7 mouse cellular contexts compared by ENCODE assay signal in genomic region chr11:77981609-77982440, GRCm38 (mm10). TPM values are rescaled to one million over a fixed set of nuclear protein-coding genes. Genes with fewer than 3 reads are reported as not detected.
DNase-seq lines count a peak whose midpoint lies in the region; ATAC-seq and TF ChIP-seq lines count a peak whose summit lies in the region.

No protein-coding gene starts in this region.

- ATAC-seq in intestine, postnatal 0 days, result peak; percentile 75
- ATAC-seq in midbrain, embryonic 12.5 days (ENCODE audit: low FRiP score, low read depth), result peak; percentile 87

- peak overlapping the region; percentile 92 for H3K4me2 ChIP-seq in intestine, postnatal 0 days (replicated peaks; ENCODE audit: low read depth)
- peak overlapping the region; percentile 91 for H3K4me2 ChIP-seq in midbrain, embryonic 12.5 days (replicated peaks)

- peak; percentile 94 for DNase-seq in adrenal gland, postnatal 14 days
- DNase-seq in embryonic facial prominence, embryonic 10.5 days (ENCODE audit: low spot score), result peak; percentile 94
- peak; percentile 100 for DNase-seq in gonadal fat pad, adult 2 months (ENCODE audit: low read depth)
- peak; percentile 92 for DNase-seq in left cerebral cortex, postnatal 4 days

- H3K27me3 ChIP-seq in embryonic facial prominence, embryonic 10.5 days (replicated peaks; ENCODE audit: low read depth, poor library complexity, severe bottlenecking), result peaks cover 18% of the 10 kb centered on the region
- no peaks in the 10 kb centered on the region; the same call in 1 of the 2 replicates for H3K27me3 ChIP-seq in intestine, postnatal 0 days (replicated peaks; ENCODE audit: control insufficient read depth, insufficient read depth, low read length)
- peaks cover 13% of the 10 kb centered on the region for H3K27me3 ChIP-seq in midbrain, embryonic 12.5 days
- H3K27me3 ChIP-seq in small intestine, adult 2 months (ENCODE audit: control insufficient read depth, insufficient read depth, low read length), result no peaks in the 10 kb centered on the region

- H3K4me1 ChIP-seq in embryonic facial prominence, embryonic 10.5 days, result peaks cover 25% of the 10 kb centered on the region
- H3K4me1 ChIP-seq in intestine, postnatal 0 days (replicated peaks; ENCODE audit: control insufficient read depth, insufficient read depth, low read length), result peaks cover 5% of the 10 kb centered on the region
- H3K4me1 ChIP-seq in midbrain, embryonic 12.5 days, result peaks cover 19% of the 10 kb centered on the region
- H3K4me1 ChIP-seq in small intestine, adult 2 months (ENCODE audit: control insufficient read depth, insufficient read depth, insufficient read length, low read length), result no peaks in the 10 kb centered on the region

- TF ChIP-seq CTCF in intestine, postnatal 0 days (IDR thresholded peaks at IDR 0.05; ENCODE audit: low read depth), result no peak
- TF ChIP-seq CTCF in small intestine, adult 2 months (IDR thresholded peaks at IDR 0.05; ENCODE audit: extremely low read depth, insufficient read length, insufficient replicate concordance, low read depth, low read length), result no peak

- H3K9me3 ChIP-seq in embryonic facial prominence, embryonic 10.5 days, result no peaks in the 10 kb centered on the region
- no peaks in the 10 kb centered on the region for H3K9me3 ChIP-seq in intestine, postnatal 0 days (ENCODE audit: control insufficient read depth)
- no peaks in the 10 kb centered on the region for H3K9me3 ChIP-seq in midbrain, embryonic 12.5 days

- no peak for TF ChIP-seq POLR2A in small intestine, adult 2 months (IDR thresholded peaks at IDR 0.05; ENCODE audit: low read depth, low read length)

- intact Hi-C loops in left cerebral cortex, postnatal 4 days (cut with DNase I), result no loop called here

- peak overlapping the region; percentile 95 for H3K27ac ChIP-seq in embryonic facial prominence, embryonic 10.5 days (replicated peaks)
- peak overlapping the region; percentile 93 for H3K27ac ChIP-seq in intestine, postnatal 0 days (ENCODE audit: low read depth, low read length)
- peak overlapping the region; percentile 91 for H3K27ac ChIP-seq in midbrain, embryonic 12.5 days (replicated peaks)
- peak overlapping the region; percentile 96 for H3K27ac ChIP-seq in small intestine, adult 2 months (ENCODE audit: insufficient read depth, low read depth, low read length)

- peaks cover 28% of the 10 kb centered on the region for H3K36me3 ChIP-seq in embryonic facial prominence, embryonic 10.5 days (replicated peaks)
- no peaks in the 10 kb centered on the region for H3K36me3 ChIP-seq in intestine, postnatal 0 days (ENCODE audit: control insufficient read depth, insufficient read depth)
- peaks cover 6% of the 10 kb centered on the region for H3K36me3 ChIP-seq in midbrain, embryonic 12.5 days
- 0 out of 2 replicates have a peak, but pooled peaks cover 2% of the 10 kb centered on the region for H3K36me3 ChIP-seq in small intestine, adult 2 months (ENCODE audit: control insufficient read depth, insufficient read depth, low read length)

- WGBS in embryonic facial prominence, embryonic 10.5 days, result under 1% methylated on average over 29 of the region's 29 CpGs
- WGBS in intestine, postnatal 0 days, result under 1% methylated on average over 29 of the region's 29 CpGs
- under 1% methylated on average over 29 of the region's 29 CpGs for WGBS in midbrain, embryonic 12.5 days
- under 1% methylated on average over 29 of the region's 29 CpGs for WGBS in small intestine, adult 2 months

- peak overlapping the region; percentile 80 for H3K4me3 ChIP-seq in embryonic facial prominence, embryonic 10.5 days
- H3K4me3 ChIP-seq in intestine, postnatal 0 days (ENCODE audit: low read depth, low read length), result peak overlapping the region; percentile 97
- peak overlapping the region; percentile 95 for H3K4me3 ChIP-seq in midbrain, embryonic 12.5 days
- peak overlapping the region; percentile 66 for H3K4me3 ChIP-seq in small intestine, adult 2 months (ENCODE audit: low read depth, low read length)

- H3K9ac ChIP-seq in intestine, postnatal 0 days (ENCODE audit: low read depth, low read length), result peak overlapping the region; percentile 32; the same call in 1 of the 2 replicates
- H3K9ac ChIP-seq in midbrain, embryonic 12.5 days (replicated peaks), result 0 out of 2 replicates have a peak overlapping the region, but pooled peaks have one; percentile 29

RNA-seq across cellular contexts. Expression of gene Phf12, which starts 0.7 kb away (rescaled TPM):
- total RNA-seq in adrenal gland, postnatal 14 days (2021), result 52.2 and 60.9 TPM in 2 replicates
- 20.5 and 21.6 TPM in 2 replicates for polyA plus RNA-seq in embryonic facial prominence, embryonic 10.5 days (2016; fragmentation: Nextera tagmentation; extraction: Ambion mirVana)
- polyA plus RNA-seq in gonadal fat pad, adult 2 months (2012; rRNA removed), result 33.5 and 45.5 TPM in 2 replicates
- polyA plus RNA-seq in intestine, postnatal 0 days (2015; fragmentation: Nextera tagmentation; extraction: Ambion mirVana), result 7.2 and 8.4 TPM in 2 replicates
- 10 to 100 TPM; 62.0 to 63.9 TPM for total RNA-seq in left cerebral cortex, postnatal 4 days (2021)
- 30.8 and 31.0 TPM in 2 replicates for polyA plus RNA-seq in midbrain, embryonic 12.5 days (2016; fragmentation: Nextera tagmentation; extraction: Ambion mirVana)
- polyA plus RNA-seq in small intestine, adult 2 months (2012; rRNA removed), result 21.7 and 33.0 TPM in 2 replicates

RNA-seq across cellular contexts. Expression of gene Dhrs13, which starts 50.3 kb away (rescaled TPM):
- total RNA-seq in adrenal gland, postnatal 14 days (2021), result 9.9 and 10.3 TPM in 2 replicates
- 12.8 and 13.2 TPM in 2 replicates for polyA plus RNA-seq in embryonic facial prominence, embryonic 10.5 days (2016; fragmentation: Nextera tagmentation; extraction: Ambion mirVana)
- 3.3 TPM in 2 replicates for polyA plus RNA-seq in gonadal fat pad, adult 2 months (2012; rRNA removed)
- 4.4 and 5.2 TPM in 2 replicates for polyA plus RNA-seq in intestine, postnatal 0 days (2015; fragmentation: Nextera tagmentation; extraction: Ambion mirVana)
- total RNA-seq in left cerebral cortex, postnatal 4 days (2021), result 10 to 100 TPM; 29.1 to 33.5 TPM
- polyA plus RNA-seq in midbrain, embryonic 12.5 days (2016; fragmentation: Nextera tagmentation; extraction: Ambion mirVana), result 21.9 and 23.1 TPM in 2 replicates
- polyA plus RNA-seq in small intestine, adult 2 months (2012; rRNA removed), result 3.8 and 3.9 TPM in 2 replicates

RNA-seq across cellular contexts. Expression of gene Sez6, which starts 51.2 kb away (rescaled TPM):
- 3.5 and 3.8 TPM in 2 replicates for total RNA-seq in adrenal gland, postnatal 14 days (2021)
- polyA plus RNA-seq in embryonic facial prominence, embryonic 10.5 days (2016; fragmentation: Nextera tagmentation; extraction: Ambion mirVana), result 2.3 and 2.5 TPM in 2 replicates
- polyA plus RNA-seq in gonadal fat pad, adult 2 months (2012; rRNA removed), result 1.2 and 1.3 TPM in 2 replicates
- polyA plus RNA-seq in intestine, postnatal 0 days (2015; fragmentation: Nextera tagmentation; extraction: Ambion mirVana), result 0.77 and 0.80 TPM in 2 replicates
- 100 to 1,000 TPM; 246 to 287 TPM for total RNA-seq in left cerebral cortex, postnatal 4 days (2021)
- 39.5 and 40.3 TPM in 2 replicates for polyA plus RNA-seq in midbrain, embryonic 12.5 days (2016; fragmentation: Nextera tagmentation; extraction: Ambion mirVana)
- polyA plus RNA-seq in small intestine, adult 2 months (2012; rRNA removed), result 0.41 and 0.46 TPM in 2 replicates

RNA-seq across cellular contexts. Expression of gene Flot2, which starts 55.9 kb away (rescaled TPM):
- 74.3 and 81.5 TPM in 2 replicates for total RNA-seq in adrenal gland, postnatal 14 days (2021)
- polyA plus RNA-seq in embryonic facial prominence, embryonic 10.5 days (2016; fragmentation: Nextera tagmentation; extraction: Ambion mirVana), result 57.8 and 60.9 TPM in 2 replicates
- 97.0 and 123 TPM in 2 replicates for polyA plus RNA-seq in gonadal fat pad, adult 2 months (2012; rRNA removed)
- polyA plus RNA-seq in intestine, postnatal 0 days (2015; fragmentation: Nextera tagmentation; extraction: Ambion mirVana), result 23.0 and 23.3 TPM in 2 replicates
- 100 to 1,000 TPM; 108 to 109 TPM for total RNA-seq in left cerebral cortex, postnatal 4 days (2021)
- 64.8 and 67.0 TPM in 2 replicates for polyA plus RNA-seq in midbrain, embryonic 12.5 days (2016; fragmentation: Nextera tagmentation; extraction: Ambion mirVana)
- 16.2 and 19.7 TPM in 2 replicates for polyA plus RNA-seq in small intestine, adult 2 months (2012; rRNA removed)

Comparison
In these comparisons a context has a peak if more than half of its experiments do, and no peak if none do; other contexts are left out.
1. Peak in every context shown above with its lines: DNase-seq, ATAC-seq, H3K4me3 ChIP-seq and H3K27ac ChIP-seq.
2. RNA of gene Sez6, which starts 51.2 kb away (polyA plus RNA-seq): 39.5 to 40.3 TPM in midbrain, embryonic 12.5 days; 2.3 to 2.5 TPM in embryonic facial prominence, embryonic 10.5 days, 1.2 to 1.3 TPM in gonadal fat pad, adult 2 months, 0.77 to 0.80 TPM in intestine, postnatal 0 days and 0.41 to 0.46 TPM in small intestine, adult 2 months; every median in the first group is over 10 times any median in the second.